8 mouse cellular contexts compared by ENCODE assay signal in genomic region chr1:180904039-180904814, GRCm38 (mm10). TPM values are rescaled to one million over a fixed set of nuclear protein-coding genes. Genes with fewer than 3 reads are reported as not detected.
DNase-seq lines count a peak whose midpoint lies in the region; ATAC-seq and TF ChIP-seq lines count a peak whose summit lies in the region.

Gene Pycr2 (plus strand): TSS chr1:180904293.

- peak; percentile 42; the same call in 1 of the 2 replicates for TF ChIP-seq POLR2A in brain, embryonic 14.5 days (IDR thresholded peaks at IDR 0.05; ENCODE audit: borderline replicate concordance, extremely low read depth, insufficient read depth, insufficient read length, poor library complexity, severe bottlenecking)

- H3K4me2 ChIP-seq in heart, embryonic 11.5 days, result peak within 1 kb of the TSS; percentile 87
- H3K4me2 ChIP-seq in kidney, postnatal 0 days (ENCODE audit: low read length), result peak within 1 kb of the TSS; percentile 72
- H3K4me2 ChIP-seq in liver, embryonic 11.5 days, result peak within 1 kb of the TSS; percentile 86
- peak within 1 kb of the TSS; percentile 91 for H3K4me2 ChIP-seq in stomach, embryonic 14.5 days (replicated peaks; ENCODE audit: low read depth, low read length)

- under 1% methylated on average over 52 of the region's 52 CpGs for WGBS in heart, embryonic 11.5 days (ENCODE audit: insufficient replicate concordance)
- under 1% methylated on average over 52 of the region's 52 CpGs for WGBS in kidney, postnatal 0 days
- under 1% methylated on average over 52 of the region's 52 CpGs for WGBS in liver, embryonic 11.5 days
- WGBS in stomach, embryonic 14.5 days, result under 1% methylated on average over 52 of the region's 52 CpGs

- H3K9me3 ChIP-seq in erythroblast, embryonic 14.5 days (ENCODE audit: control insufficient read depth, low read length), result peaks cover 8% of the 10 kb centered on the region
- no peaks in the 10 kb centered on the region for H3K9me3 ChIP-seq in heart, embryonic 11.5 days (replicated peaks; ENCODE audit: control insufficient read depth, low read length)
- H3K9me3 ChIP-seq in kidney, postnatal 0 days (replicated peaks; ENCODE audit: low read length), result no peaks in the 10 kb centered on the region
- no peaks in the 10 kb centered on the region for H3K9me3 ChIP-seq in liver, embryonic 11.5 days (ENCODE audit: control insufficient read depth, low read length)
- H3K9me3 ChIP-seq in stomach, embryonic 14.5 days (ENCODE audit: control insufficient read depth, low read depth, low read length), result no peaks in the 10 kb centered on the region

- H3K9ac ChIP-seq in heart, embryonic 11.5 days (ENCODE audit: low read depth, low read length), result peak within 1 kb of the TSS; percentile 88
- H3K9ac ChIP-seq in kidney, postnatal 0 days (ENCODE audit: low read depth, low read length), result peak within 1 kb of the TSS; percentile 72
- peak within 1 kb of the TSS; percentile 92 for H3K9ac ChIP-seq in liver, embryonic 11.5 days (ENCODE audit: low read depth, low read length)
- H3K9ac ChIP-seq in stomach, embryonic 14.5 days (replicated peaks; ENCODE audit: low read depth, low read length), result peak within 1 kb of the TSS; percentile 84

- H3K27me3 ChIP-seq in C2C12 (ENCODE audit: control insufficient read depth, insufficient read depth, insufficient read length), result no peaks in the 10 kb centered on the region
- H3K27me3 ChIP-seq in erythroblast, embryonic 14.5 days (ENCODE audit: control insufficient read depth), result no peaks in the 10 kb centered on the region; the same call in 1 of the 2 replicates
- no peaks in the 10 kb centered on the region for H3K27me3 ChIP-seq in heart, embryonic 11.5 days (ENCODE audit: control insufficient read depth, insufficient read depth, low read length)
- no peaks in the 10 kb centered on the region for H3K27me3 ChIP-seq in kidney, postnatal 0 days (ENCODE audit: insufficient read depth, low read length)
- H3K27me3 ChIP-seq in liver, embryonic 11.5 days (replicated peaks; ENCODE audit: control insufficient read depth, insufficient read depth, low read length), result no peaks in the 10 kb centered on the region
- H3K27me3 ChIP-seq in stomach, embryonic 14.5 days (ENCODE audit: control insufficient read depth, insufficient read depth, low read length), result no peaks in the 10 kb centered on the region

- ATAC-seq in heart, embryonic 11.5 days (replicated peaks; ENCODE audit: insufficient number of reproducible peaks, low FRiP score, low TSS enrichment), result peak; percentile 94
- peak; percentile 99 for ATAC-seq in kidney, postnatal 0 days (replicated peaks; ENCODE audit: low FRiP score, low read depth)
- peak; percentile 85 for ATAC-seq in liver, embryonic 11.5 days (replicated peaks; ENCODE audit: low FRiP score)
- ATAC-seq in stomach, embryonic 14.5 days (ENCODE audit: insufficient number of reproducible peaks, insufficient read depth, low FRiP score, low read depth), result peak; percentile 97

- peaks cover 32% of the 10 kb centered on the region for H3K79me2 ChIP-seq in C2C12 (ENCODE audit: control insufficient read depth, insufficient read depth)

- TF ChIP-seq CTCF in C2C12 (IDR thresholded peaks at IDR 0.05; ENCODE audit: control insufficient read depth, insufficient read depth, insufficient read length), result no peak
- TF ChIP-seq CTCF in brain, embryonic 14.5 days (IDR thresholded peaks at IDR 0.05; ENCODE audit: borderline replicate concordance, extremely low read depth, insufficient read depth, insufficient read length), result no peak
- no peak for TF ChIP-seq CTCF in kidney, postnatal 0 days (IDR thresholded peaks at IDR 0.05; ENCODE audit: low read depth)

- H3K79me3 ChIP-seq in C2C12 (ENCODE audit: low read depth), result peaks cover 25% of the 10 kb centered on the region

- H3K27ac ChIP-seq in heart, embryonic 11.5 days (ENCODE audit: low read depth, low read length), result peak within 1 kb of the TSS; percentile 90
- peak within 1 kb of the TSS; percentile 65 for H3K27ac ChIP-seq in kidney, postnatal 0 days
- peak within 1 kb of the TSS; percentile 93 for H3K27ac ChIP-seq in liver, embryonic 11.5 days (ENCODE audit: low read depth, low read length)
- H3K27ac ChIP-seq in stomach, embryonic 14.5 days (ENCODE audit: low read length), result peak within 1 kb of the TSS; percentile 84

- H3K4me3 ChIP-seq in C2C12 (ENCODE audit: insufficient read depth, poor library complexity, severe bottlenecking), result peak within 1 kb of the TSS; percentile 79
- H3K4me3 ChIP-seq in erythroblast, embryonic 14.5 days (replicated peaks), result peak within 1 kb of the TSS; percentile 87
- peak within 1 kb of the TSS; percentile 78 for H3K4me3 ChIP-seq in heart, embryonic 11.5 days (ENCODE audit: low read depth, low read length)
- peak within 1 kb of the TSS; percentile 66 for H3K4me3 ChIP-seq in kidney, postnatal 0 days (replicated peaks; ENCODE audit: low read depth, low read length)
- H3K4me3 ChIP-seq in liver, embryonic 11.5 days (ENCODE audit: low read depth, low read length), result peak within 1 kb of the TSS; percentile 95
- H3K4me3 ChIP-seq in stomach, embryonic 14.5 days (ENCODE audit: low read depth, low read length), result peak within 1 kb of the TSS; percentile 83

- peak; percentile 98 for DNase-seq in brain, embryonic 14.5 days (ENCODE audit: low read depth)
- DNase-seq in kidney, postnatal 0 days (ENCODE audit: low spot score), result peak; percentile 96
- peak; percentile 94 for DNase-seq in liver, embryonic 11.5 days (ENCODE audit: low spot score)
- DNase-seq in naive thymus-derived CD4-positive, alpha-beta T cell, adult 2 months (ENCODE audit: low read depth), result peak; percentile 95

- peaks cover 77% of the 10 kb centered on the region for H3K4me1 ChIP-seq in erythroblast, embryonic 14.5 days (ENCODE audit: control insufficient read depth)
- peaks cover 5% of the 10 kb centered on the region; the same call in 1 of the 2 replicates for H3K4me1 ChIP-seq in heart, embryonic 11.5 days (ENCODE audit: control insufficient read depth, insufficient read depth, low read length)
- H3K4me1 ChIP-seq in kidney, postnatal 0 days (replicated peaks; ENCODE audit: insufficient read depth, low read length), result peaks cover 7% of the 10 kb centered on the region
- H3K4me1 ChIP-seq in liver, embryonic 11.5 days (replicated peaks; ENCODE audit: control insufficient read depth, insufficient read depth, low read length), result peaks cover 33% of the 10 kb centered on the region
- peaks cover 9% of the 10 kb centered on the region; the same call in 1 of the 2 replicates for H3K4me1 ChIP-seq in stomach, embryonic 14.5 days (ENCODE audit: control insufficient read depth, insufficient read depth, low read length)

- peaks cover 26% of the 10 kb centered on the region for H3K36me3 ChIP-seq in C2C12 (ENCODE audit: control insufficient read depth, insufficient read depth)
- H3K36me3 ChIP-seq in erythroblast, embryonic 14.5 days (ENCODE audit: control insufficient read depth), result peaks cover 46% of the 10 kb centered on the region
- H3K36me3 ChIP-seq in heart, embryonic 11.5 days (ENCODE audit: control insufficient read depth, insufficient read depth, low read length), result peaks cover 13% of the 10 kb centered on the region
- peaks cover 24% of the 10 kb centered on the region; the same call in 1 of the 2 replicates for H3K36me3 ChIP-seq in kidney, postnatal 0 days (ENCODE audit: insufficient read depth, low read length)
- peaks cover 25% of the 10 kb centered on the region for H3K36me3 ChIP-seq in liver, embryonic 11.5 days (ENCODE audit: control insufficient read depth, insufficient read depth, low read length)
- H3K36me3 ChIP-seq in stomach, embryonic 14.5 days (ENCODE audit: control insufficient read depth, insufficient read depth, low read length), result peaks cover 20% of the 10 kb centered on the region

- peak within 1 kb of the TSS; percentile 71 for H3ac ChIP-seq in C2C12 (ENCODE audit: control insufficient read depth, insufficient read length, low read depth)

TF ChIP-seq in C2C12, 6 proteins besides CTCF, POLR2A, EP300 and RAD21:
- TF ChIP-seq MAX (IDR thresholded peaks at IDR 0.05), result peak; percentile 39
- TF ChIP-seq MYOD1 (IDR thresholded peaks at IDR 0.05; ENCODE audit: control insufficient read depth, insufficient read length, low read depth), result no peak
- no peak for TF ChIP-seq CEBPB (IDR thresholded peaks at IDR 0.05; ENCODE audit: low read depth)
- TF ChIP-seq USF1 (IDR thresholded peaks at IDR 0.05; ENCODE audit: low read depth), result peak; percentile 99
- no peak for TF ChIP-seq FOSL1 (IDR thresholded peaks at IDR 0.05; ENCODE audit: insufficient read depth, low read length, poor library complexity, severe bottlenecking)
- TF ChIP-seq MYOG (IDR thresholded peaks at IDR 0.05; ENCODE audit: control insufficient read depth, extremely low read depth, insufficient read length), result no peak

RNA-seq across cellular contexts. Expression of gene Pycr2, which starts in this region (rescaled TPM):
- polyA plus RNA-seq in C2C12 (2012; fragmentation: generic; extraction: Trizol), result 114 TPM
- polyA plus RNA-seq in brain, embryonic 14.5 days (2012; rRNA removed), result 45.7 and 65.9 TPM in 2 replicates
- 33.5 and 34.7 TPM in 2 replicates for polyA plus RNA-seq in erythroblast, embryonic 14.5 days (2012)
- polyA plus RNA-seq in heart, embryonic 11.5 days (2014; fragmentation: Nextera tagmentation; extraction: Ambion mirVana), result 64.3 and 72.5 TPM in 2 replicates
- 72.6 and 76.5 TPM in 2 replicates for polyA plus RNA-seq in kidney, postnatal 0 days (2015; fragmentation: Nextera tagmentation; extraction: Ambion mirVana)
- polyA plus RNA-seq in liver, embryonic 11.5 days (2014; fragmentation: Nextera tagmentation; extraction: Ambion mirVana), result 162 and 171 TPM in 2 replicates
- 86.0 and 92.3 TPM in 2 replicates for polyA plus RNA-seq in stomach, embryonic 14.5 days (2014; fragmentation: Nextera tagmentation; extraction: Ambion mirVana)

Comparison
In these comparisons a context has a peak if more than half of its experiments do, and no peak if none do; other contexts are left out.
1. Peak in every context shown above with its lines: DNase-seq, ATAC-seq, H3K4me3 ChIP-seq and H3K27ac ChIP-seq.